Mouse (Mus musculus) hindbrain, postnatal 0 days (tissue): Measurements from ENCODE around the gene Ak5. TPM values are rescaled to one million over a fixed set of nuclear protein-coding genes. Genes with fewer than 3 reads are reported as not detected.

Source experiments
- ATAC-seq: fragments of 200-750 bp; cut with Nextera tagmentation; 2 replicates; pipeline ENCODE4 v1.8.0; 2017; ENCODE audit warnings: mild to moderate bottlenecking, moderate TSS enrichment, moderate library complexity
- DNase-seq: peaks from one replicate; pipeline ENCODE4 v3.0.0-alpha.2; 2015; ENCODE audit warnings: low spot score
- H3K27ac ChIP-seq: fragments of 300-500 bp; sonication (generic); 2 replicates; pipeline ENCODE4 v1.5.1; 2014; ENCODE audit warnings: mild to moderate bottlenecking
- H3K27me3 ChIP-seq: fragments of 300-500 bp; sonication (generic); 2 replicates; pipeline ENCODE4 v1.6.1; 2014; ENCODE audit warnings: low read length, mixed read lengths; ENCODE audit not compliant: insufficient read depth
- H3K36me3 ChIP-seq: fragments of 300-500 bp; sonication (generic); 2 replicates; pipeline ENCODE4 v1.6.1; 2014; ENCODE audit warnings: low read length, mixed read lengths; ENCODE audit not compliant: insufficient read depth
- H3K4me1 ChIP-seq: fragments of 300-500 bp; sonication (generic); 2 replicates; pipeline ENCODE4 v1.6.1; 2014; ENCODE audit warnings: antibody characterized with exemption, low read length, mixed read lengths; ENCODE audit not compliant: insufficient read depth
- H3K4me2 ChIP-seq: fragments of 300-500 bp; sonication (generic); 2 replicates; pipeline ENCODE4 v1.6.1; 2014; ENCODE audit warnings: low read depth, mild to moderate bottlenecking, low read length, moderate library complexity, mixed read lengths
- H3K4me3 ChIP-seq: fragments of 300-500 bp; sonication (generic); 2 replicates; pipeline ENCODE4 v1.5.1; 2014; ENCODE audit warnings: low read length
- H3K9ac ChIP-seq: fragments of 300-500 bp; sonication (generic); replicated peaks from 2 replicates; pipeline ENCODE4 v1.6.1; 2014; ENCODE audit warnings: mild to moderate bottlenecking, low read length, moderate library complexity, mixed read lengths
- H3K9me3 ChIP-seq: fragments of 300-500 bp; sonication (generic); 2 replicates; pipeline ENCODE4 v1.6.1; 2016; ENCODE audit warnings: low read length, mixed read lengths
- CTCF ChIP-seq: IDR thresholded peaks from 2 replicates; pipeline ENCODE4 v1.5.1; 2016; ENCODE audit warnings: antibody characterized with exemption, control low read depth, low read depth
- WGBS: fragments of 180-500 bp; shearing (Covaris S2); extraction: QIAGEN DNeasy Blood & Tissue Kit; methylation state at CpG from one replicate; pipeline ENCODE4 v1.1.7; 2014; 5-methylcytosine and 5-hydroxymethylcytosine counted together
- polyA plus RNA-seq: library from polyadenylated mRNA; unstranded; fragments of >200 nt; fragmentation: Nextera tagmentation; extraction: Ambion mirVana; gene quantifications from 2 replicates; pipeline ENCODE4 v1.2.1, GENCODE M21; 2015
- total RNA-seq: library from RNA; depleted of rRNA; stranded (reverse); fragments of >200 nt; gene quantifications from 2 replicates; pipeline ENCODE4 v1.2.3, GENCODE M21; 2014

Ak5 gene
- total and polyA plus RNA-seq, 2 experiments from 2014 or later = 14.8 to 18.8 TPM

DNA sequence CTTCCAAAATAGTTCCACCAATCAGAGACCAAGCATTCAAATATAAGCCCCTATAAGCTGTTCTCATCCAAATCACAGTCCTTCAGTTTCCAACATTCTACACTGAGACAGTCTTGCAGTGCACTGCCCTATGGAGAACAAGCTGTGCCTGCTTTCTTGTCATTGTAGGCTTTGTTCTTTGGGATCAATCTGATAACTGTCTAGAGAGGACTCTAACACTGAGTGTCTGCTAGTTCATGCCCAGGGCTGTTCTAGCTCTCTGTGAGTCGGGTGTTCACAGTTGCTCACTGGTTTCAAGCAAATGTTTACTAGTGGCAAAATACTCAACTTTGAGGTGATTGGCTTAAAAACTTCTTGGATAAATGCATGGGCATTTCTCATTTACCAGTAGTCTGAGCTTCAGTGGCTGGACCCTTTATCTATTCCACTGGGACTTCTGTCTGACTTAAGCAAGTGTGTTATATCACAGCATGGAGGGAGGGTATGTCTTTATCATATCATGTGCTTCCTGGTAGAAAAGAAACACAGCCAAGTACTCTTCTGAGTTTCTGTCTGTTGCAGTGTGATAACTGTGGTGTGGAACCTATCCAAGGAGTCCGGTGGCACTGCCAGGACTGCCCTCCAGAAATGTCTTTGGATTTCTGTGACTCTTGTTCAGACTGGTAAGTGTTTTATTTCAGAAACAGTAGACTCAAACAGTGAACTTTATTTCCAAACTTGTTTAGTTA lies 210.7 kb downstream of the Ak5 start:
- ATAC-seq (no peak), DNase-seq (no peak)
- peaks cover 14% of the 10 kb centered on the region for H3K36me3 ChIP-seq
- TF ChIP-seq CTCF = no peak
- H3K4me2 ChIP-seq = no peak overlapping the region
- H3K4me3 ChIP-seq = no peak overlapping the region
- H3K27ac ChIP-seq = no peak overlapping the region
- no peaks in the 10 kb centered on the region for H3K9me3 ChIP-seq
- no peaks in the 10 kb centered on the region for H3K27me3 ChIP-seq
- WGBS = 93% methylated on average over 2 of the region's 2 CpGs
- no peaks in the 10 kb centered on the region for H3K4me1 ChIP-seq
- H3K9ac ChIP-seq = no peak overlapping the region

DNA sequence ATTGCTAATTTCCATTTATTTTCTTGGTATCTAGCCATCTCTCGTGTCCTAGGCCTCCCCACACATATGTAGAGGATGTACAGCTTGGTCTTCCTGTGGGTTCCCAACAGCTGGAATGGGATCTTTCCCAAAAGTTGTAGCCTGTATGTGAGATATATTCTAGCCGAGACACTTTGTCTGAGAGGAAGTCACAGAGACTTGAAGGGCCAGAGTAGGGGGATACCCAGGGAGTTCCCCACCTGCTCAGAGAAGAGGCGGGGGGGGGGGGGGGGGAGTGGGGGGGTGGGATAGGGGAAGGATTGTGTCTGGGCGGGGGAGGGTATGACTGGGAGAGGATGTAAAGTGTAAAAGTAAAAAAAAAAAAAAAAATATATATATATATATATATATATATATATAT lies 215.0 kb downstream of the Ak5 start:
- no peak overlapping the region for H3K4me3 ChIP-seq
- 86% methylated on average over 3 of the region's 4 CpGs for WGBS
- no peak overlapping the region for H3K4me2 ChIP-seq
- H3K9ac ChIP-seq = no peak overlapping the region
- H3K9me3 ChIP-seq = no peaks in the 10 kb centered on the region
- DNase-seq = no peak
- H3K4me1 ChIP-seq = no peaks in the 10 kb centered on the region
- ATAC-seq = no peak
- no peaks in the 10 kb centered on the region for H3K27me3 ChIP-seq
- no peak for TF ChIP-seq CTCF
- H3K36me3 ChIP-seq = peaks cover 27% of the 10 kb centered on the region
- H3K27ac ChIP-seq = no peak overlapping the region

DNA sequence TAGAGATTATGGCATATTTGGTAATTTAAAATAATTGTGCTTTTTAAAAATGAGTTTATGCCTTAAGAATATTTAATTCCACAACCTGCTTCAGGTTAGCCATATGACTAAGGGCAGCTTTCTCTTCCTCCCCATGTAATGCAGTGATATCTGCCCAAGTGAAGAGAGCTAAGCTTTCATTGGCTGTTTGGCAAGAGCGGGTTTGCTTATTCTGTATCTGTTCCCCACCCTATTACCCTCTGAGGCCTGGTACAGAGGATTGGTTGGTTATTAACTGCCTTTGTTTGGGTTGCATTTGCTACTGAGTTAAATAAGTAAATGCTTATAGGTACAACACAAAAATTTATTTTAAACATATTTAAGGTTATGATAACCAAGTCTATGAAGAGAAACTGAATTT lies 221.2 kb downstream of the Ak5 start:
- TF ChIP-seq CTCF = no peak
- no peaks in the 10 kb centered on the region for H3K9me3 ChIP-seq
- no peak for DNase-seq
- H3K4me2 ChIP-seq = no peak overlapping the region
- H3K4me3 ChIP-seq = no peak overlapping the region
- H3K9ac ChIP-seq = no peak overlapping the region
- H3K27ac ChIP-seq = no peak overlapping the region
- no peaks in the 10 kb centered on the region for H3K4me1 ChIP-seq
- ATAC-seq = no peak
- WGBS = 90% methylated on average over 1 of the region's 1 CpGs
- peaks cover 13% of the 10 kb centered on the region; the same call in 1 of the 2 replicates for H3K36me3 ChIP-seq
- H3K27me3 ChIP-seq = no peaks in the 10 kb centered on the region

GRCm38 (mm10) chr3:152444114-152444513 lies 224.0 kb downstream of the Ak5 start:
- no peak for ATAC-seq

GRCm38 (mm10) chr3:152442795-152443194 lies 225.4 kb downstream of the Ak5 start:
- no peaks in the 10 kb centered on the region for H3K9me3 ChIP-seq
- H3K4me2 ChIP-seq = no peak overlapping the region
- no peaks in the 10 kb centered on the region for H3K36me3 ChIP-seq
- DNase-seq (no peak), ATAC-seq (no peak)
- TF ChIP-seq CTCF = no peak
- H3K27ac ChIP-seq = no peak overlapping the region
- H3K9ac ChIP-seq = no peak overlapping the region
- H3K27me3 ChIP-seq = no peaks in the 10 kb centered on the region
- 93% methylated on average over 4 of the region's 4 CpGs for WGBS
- no peak overlapping the region for H3K4me3 ChIP-seq
- no peaks in the 10 kb centered on the region for H3K4me1 ChIP-seq

More at GRCm38 (mm10) chr3:152444114-152444513, 224.0 kb downstream of the Ak5 start:
- Histone ChIP-seq H3K9ac (no peak overlapping the region), H3K4me2 (no peak overlapping the region), H3K9me3 (no peaks in the 10 kb centered on the region), H3K4me3 (no peak overlapping the region), H3K4me1 (no peaks in the 10 kb centered on the region), H3K27me3 (no peaks in the 10 kb centered on the region), H3K36me3 (0 out of 2 replicates have a peak, but pooled peaks cover 2% of the 10 kb centered on the region), H3K27ac (no peak overlapping the region)
- WGBS = 92% methylated on average over 3 of the region's 3 CpGs
- no peak for DNase-seq
- no peak for TF ChIP-seq CTCF

DNA sequence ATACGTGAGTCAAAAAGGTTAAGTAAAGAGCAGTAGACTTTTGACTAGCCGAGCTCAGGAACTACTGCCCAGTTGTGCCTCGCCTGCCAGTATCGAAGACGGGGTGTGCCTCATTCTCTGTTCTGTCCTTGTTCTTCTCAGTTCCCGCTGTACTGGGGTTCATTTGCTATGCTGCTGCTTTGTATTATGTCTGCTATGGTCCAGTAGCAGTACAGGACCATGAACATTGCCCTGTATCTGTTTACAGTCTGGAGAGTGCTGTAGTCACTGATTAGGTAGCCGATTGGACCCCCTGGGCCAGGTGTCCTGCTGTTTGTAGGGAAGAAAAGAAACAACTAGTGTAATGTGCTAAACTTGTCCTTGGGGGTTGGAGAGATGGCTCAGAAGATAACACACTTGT lies 230.1 kb downstream of the Ak5 start:
- H3K4me3 ChIP-seq = no peak overlapping the region
- H3K27ac ChIP-seq = no peak overlapping the region
- H3K27me3 ChIP-seq = no peaks in the 10 kb centered on the region
- no peak overlapping the region for H3K4me2 ChIP-seq
- H3K9me3 ChIP-seq = no peaks in the 10 kb centered on the region
- H3K36me3 ChIP-seq = no peaks in the 10 kb centered on the region
- ATAC-seq (no peak), DNase-seq (no peak)
- TF ChIP-seq CTCF = no peak
- no peak overlapping the region for H3K9ac ChIP-seq
- WGBS = 97% methylated on average over 7 of the region's 7 CpGs
- H3K4me1 ChIP-seq = no peaks in the 10 kb centered on the region

GRCm38 (mm10) chr3:152435590-152435989 lies 232.6 kb downstream of the Ak5 start:
- H3K4me3 ChIP-seq = no peak overlapping the region
- H3K27ac ChIP-seq = no peak overlapping the region
- no peak for DNase-seq
- H3K9ac ChIP-seq = no peak overlapping the region
- TF ChIP-seq CTCF = no peak
- H3K4me1 ChIP-seq = no peaks in the 10 kb centered on the region
- H3K36me3 ChIP-seq = no peaks in the 10 kb centered on the region
- H3K4me2 ChIP-seq = no peak overlapping the region
- ATAC-seq = no peak
- no peaks in the 10 kb centered on the region for H3K9me3 ChIP-seq
- H3K27me3 ChIP-seq = no peaks in the 10 kb centered on the region
